Mouse (Mus musculus) stomach, embryonic 14.5 days (tissue): ENCODE results near the gene Tomm70a. TPM values are rescaled to one million over a fixed set of nuclear protein-coding genes. Genes with fewer than 3 reads are reported as not detected.

Experiments
- ATAC-seq: fragments of 200-750 bp; cut with Nextera tagmentation; 2 replicates; pipeline ENCODE4 v1.8.0; 2017; ENCODE audit warnings: low read depth, moderate TSS enrichment; ENCODE audit not compliant: insufficient number of reproducible peaks, insufficient read depth, low FRiP score
- H3K27ac ChIP-seq: fragments of 300-500 bp; sonication (generic); 2 replicates; pipeline ENCODE4 v1.5.1; 2014; ENCODE audit warnings: mild to moderate bottlenecking, low read length, moderate library complexity, mixed read lengths
- H3K27me3 ChIP-seq: fragments of 300-500 bp; sonication (generic); 2 replicates; pipeline ENCODE4 v1.6.1; 2014; ENCODE audit warnings: low read length, control low read depth, mixed read lengths; ENCODE audit not compliant: control insufficient read depth, insufficient read depth
- H3K36me3 ChIP-seq: fragments of 300-500 bp; sonication (generic); 2 replicates; pipeline ENCODE4 v1.6.1; 2014; ENCODE audit warnings: mild to moderate bottlenecking, control low read depth, low read length, moderate library complexity, mixed read lengths; ENCODE audit not compliant: control insufficient read depth, insufficient read depth
- H3K4me1 ChIP-seq: fragments of 300-500 bp; sonication (generic); 2 replicates; pipeline ENCODE4 v1.6.1; 2014; ENCODE audit warnings: low read length, control low read depth, mixed read lengths; ENCODE audit not compliant: control insufficient read depth, insufficient read depth
- H3K4me2 ChIP-seq: fragments of 300-500 bp; sonication (generic); replicated peaks from 2 replicates; pipeline ENCODE4 v1.6.1; 2014; ENCODE audit warnings: low read depth, low read length, control low read depth
- H3K4me3 ChIP-seq: fragments of 300-500 bp; sonication (generic); 2 replicates; pipeline ENCODE4 v1.5.1; 2014; ENCODE audit warnings: low read depth, low read length, control low read depth
- H3K9ac ChIP-seq: fragments of 300-500 bp; sonication (generic); replicated peaks from 2 replicates; pipeline ENCODE4 v1.6.1; 2014; ENCODE audit warnings: low read depth, mild to moderate bottlenecking, control low read depth, low read length, moderate library complexity, mixed read lengths
- H3K9me3 ChIP-seq: fragments of 300-500 bp; sonication (generic); 2 replicates; pipeline ENCODE4 v1.6.1; 2016; ENCODE audit warnings: low read depth, low read length, control low read depth; ENCODE audit not compliant: control insufficient read depth
- WGBS: fragments of 180-500 bp; shearing (Covaris S2); extraction: QIAGEN DNeasy Blood & Tissue Kit; methylation state at CpG from one replicate; pipeline ENCODE4 v1.1.7; 2014; 5-methylcytosine and 5-hydroxymethylcytosine counted together
- polyA plus RNA-seq: library from polyadenylated mRNA; unstranded; fragments of >200 nt; fragmentation: Nextera tagmentation; extraction: Ambion mirVana; gene quantifications from 2 replicates; pipeline ENCODE4 v1.2.1, GENCODE M21; 2014

Tomm70a gene
- polyA plus RNA-seq, 1 experiment from 2014 or later: 50.1 TPM

DNA sequence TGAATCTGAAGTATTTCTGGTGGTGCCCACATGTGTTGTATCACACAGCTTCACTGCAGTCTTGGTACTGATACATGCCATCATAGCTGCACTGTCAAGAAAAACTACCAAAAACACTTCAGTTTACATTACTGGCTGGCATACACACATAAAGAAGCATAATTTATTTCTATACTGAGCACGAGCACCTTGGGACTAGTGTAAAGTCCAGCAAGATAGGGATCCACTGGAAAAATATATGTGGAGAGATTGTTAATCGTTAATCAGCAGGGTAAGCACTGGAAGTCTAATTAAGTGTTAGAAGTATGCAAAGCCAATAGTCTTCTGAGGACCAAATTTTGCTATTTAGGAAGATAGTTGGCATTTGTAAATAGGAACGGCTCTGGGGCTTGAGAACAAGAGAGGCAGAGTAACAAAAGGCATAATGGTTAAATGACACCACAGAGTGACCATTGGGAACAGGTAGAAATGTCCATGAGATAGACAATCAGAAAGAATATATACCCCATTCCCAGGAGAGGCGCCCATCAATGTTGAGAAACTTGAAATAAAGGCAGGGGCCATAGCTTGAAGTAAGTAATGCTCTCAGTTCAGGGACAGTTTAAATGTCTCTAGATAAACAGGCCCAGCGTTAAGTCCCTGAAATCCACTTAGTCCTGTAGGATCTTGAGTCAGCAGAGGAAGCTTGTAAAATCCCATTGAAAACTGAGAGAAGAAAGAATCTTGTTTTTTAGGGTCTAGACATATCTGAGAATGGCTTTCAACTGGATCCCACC is 15.1 kb upstream of the Tomm70a start:
- Histone ChIP-seq H3K27ac (no peak overlapping the region), H3K9me3 (no peaks in the 10 kb centered on the region), H3K4me1 (no peaks in the 10 kb centered on the region), H3K36me3 (no peaks in the 10 kb centered on the region), H3K9ac (no peak overlapping the region), H3K4me2 (no peak overlapping the region), H3K4me3 (no peak overlapping the region), H3K27me3 (no peaks in the 10 kb centered on the region)
- ATAC-seq: no peak
- 70% methylated on average over 5 of the region's 5 CpGs for WGBS

DNA sequence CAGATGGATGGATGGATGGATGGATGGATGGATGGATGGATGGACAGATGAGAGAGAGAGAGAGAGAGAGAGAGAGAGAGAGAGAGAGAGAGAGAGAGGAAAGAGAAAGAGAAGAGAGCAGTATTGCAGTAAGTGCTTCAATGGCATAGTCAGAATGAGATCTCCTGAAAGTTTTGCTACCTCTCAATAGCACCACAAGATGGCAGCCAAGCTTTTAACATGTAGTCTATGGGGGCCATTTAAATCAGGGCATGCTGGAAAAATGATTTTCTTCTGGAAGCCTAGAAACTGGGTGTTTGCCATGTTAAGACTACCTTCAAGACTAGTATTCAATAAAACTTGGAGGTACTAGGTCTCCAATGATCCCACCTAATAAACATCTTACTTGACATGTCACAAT is 5.4 kb upstream of the Tomm70a start:
- H3K9me3 ChIP-seq: no peaks in the 10 kb centered on the region
- H3K36me3 ChIP-seq: no peaks in the 10 kb centered on the region
- no peaks in the 10 kb centered on the region for H3K27me3 ChIP-seq
- no peak for ATAC-seq
- no peaks in the 10 kb centered on the region for H3K4me1 ChIP-seq
- no peak overlapping the region for H3K4me2 ChIP-seq
- H3K4me3 ChIP-seq: no peak overlapping the region
- H3K27ac ChIP-seq: no peak overlapping the region
- H3K9ac ChIP-seq: no peak overlapping the region

- Histone ChIP-seq H3K4me2 (no peak overlapping the region), H3K4me3 (no peak overlapping the region), H3K36me3 (no peaks in the 10 kb centered on the region), H3K9ac (no peak overlapping the region), H3K27ac (no peak overlapping the region), H3K27me3 (no peaks in the 10 kb centered on the region), H3K9me3 (no peaks in the 10 kb centered on the region), H3K4me1 (peaks cover 2% of the 10 kb centered on the region; the same call in 1 of the 2 replicates)
- 85% methylated on average over 2 of the region's 2 CpGs for WGBS
- no peak for ATAC-seq
Observed at GRCm38 (mm10) chr16:57117562-57117961, 3.9 kb upstream of the Tomm70a start.

- peaks cover 16% of the 10 kb centered on the region for H3K4me1 ChIP-seq
- H3K27ac ChIP-seq: peak overlapping the region; percentile 94
- H3K9me3 ChIP-seq: no peaks in the 10 kb centered on the region
- WGBS: under 1% methylated on average over 58 of the region's 59 CpGs
- ATAC-seq: peak; percentile 24; the same call in 1 of the 2 replicates
- H3K9ac ChIP-seq: peak overlapping the region; percentile 95
- no peaks in the 10 kb centered on the region for H3K27me3 ChIP-seq
- peak overlapping the region; percentile 78 for H3K4me2 ChIP-seq
- H3K36me3 ChIP-seq: no peaks in the 10 kb centered on the region
- peak overlapping the region; percentile 100 for H3K4me3 ChIP-seq
Observed at GRCm38 (mm10) chr16:57121816-57122415, 413 bp downstream of the Tomm70a start.

DNA sequence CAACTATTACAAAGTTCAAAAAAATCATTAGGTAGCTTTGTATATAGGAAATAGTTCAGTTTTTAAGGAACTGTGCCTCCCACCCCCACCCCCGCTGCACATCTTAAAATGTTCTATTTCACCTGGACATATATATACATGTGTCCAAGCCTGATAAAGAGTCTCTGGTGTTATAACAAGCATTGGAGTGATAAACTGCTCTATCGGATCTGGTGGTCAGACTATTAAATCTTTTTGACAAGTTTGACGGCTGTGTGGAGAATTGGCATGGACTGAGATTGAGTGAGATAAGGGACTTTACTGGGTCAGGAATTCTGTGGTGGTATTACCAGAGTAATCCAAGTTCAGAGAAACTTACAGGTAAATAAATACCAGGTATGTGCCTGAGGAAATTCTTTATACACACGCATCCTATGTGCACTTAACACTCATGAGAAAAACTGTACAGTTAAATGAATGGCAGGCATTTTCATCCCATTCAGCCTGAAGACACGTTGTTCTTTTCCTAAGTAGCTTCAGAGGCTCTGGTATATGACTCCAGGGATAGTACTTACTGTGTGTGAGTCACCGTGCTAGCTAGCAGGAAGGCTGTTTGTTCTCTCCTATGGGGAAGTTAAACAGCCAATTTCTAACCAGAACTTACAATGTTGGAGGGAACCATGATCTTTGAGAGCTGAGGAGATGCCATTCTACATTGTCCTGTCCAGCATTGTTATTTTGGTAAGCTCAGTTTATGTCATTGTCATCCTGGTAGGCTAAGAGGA is 1.4 kb downstream of the Tomm70a start:
- peak overlapping the region; percentile 78 for H3K4me2 ChIP-seq
- 35% methylated on average over 6 of the region's 6 CpGs for WGBS
- H3K27ac ChIP-seq: no peak overlapping the region

DNA sequence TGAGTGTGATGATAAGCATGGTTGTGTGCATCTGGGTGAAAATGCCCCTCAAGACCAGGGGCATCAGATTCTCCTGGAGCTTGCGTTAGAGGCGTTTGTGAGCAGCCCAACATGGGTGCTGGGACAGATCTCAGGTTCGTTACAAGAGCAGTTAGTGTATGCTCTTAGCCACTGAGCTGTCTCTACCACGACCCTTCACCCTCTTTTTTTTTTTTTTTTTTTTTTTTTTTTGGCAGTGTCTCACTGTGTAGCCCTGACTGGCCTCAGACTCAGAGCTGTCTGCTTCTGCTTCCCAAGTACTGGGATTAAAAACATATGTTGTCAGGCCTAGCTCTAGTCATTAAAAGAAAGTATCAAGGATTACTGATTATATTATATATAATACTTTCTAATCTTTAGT is 4.8 kb downstream of the Tomm70a start:
- no peak overlapping the region for H3K9ac ChIP-seq
- no peak overlapping the region for H3K27ac ChIP-seq
- no peak overlapping the region for H3K4me3 ChIP-seq
- no peak for ATAC-seq
- no peaks in the 10 kb centered on the region for H3K27me3 ChIP-seq
- WGBS: 57% methylated on average over 4 of the region's 4 CpGs
- no peaks in the 10 kb centered on the region for H3K9me3 ChIP-seq
- peaks cover 21% of the 10 kb centered on the region for H3K4me1 ChIP-seq
- H3K36me3 ChIP-seq: no peaks in the 10 kb centered on the region
- no peak overlapping the region for H3K4me2 ChIP-seq

More for the DNA sequence above, 1.4 kb downstream of the Tomm70a start:
- Histone ChIP-seq H3K36me3 (no peaks in the 10 kb centered on the region), H3K4me1 (peaks cover 21% of the 10 kb centered on the region), H3K4me3 (peak overlapping the region; percentile 100), H3K27me3 (no peaks in the 10 kb centered on the region), H3K9ac (peak overlapping the region; percentile 95), H3K9me3 (no peaks in the 10 kb centered on the region)
- no peak for ATAC-seq

- Histone ChIP-seq H3K4me3 (no peak overlapping the region), H3K4me2 (no peak overlapping the region), H3K4me1 (peaks cover 16% of the 10 kb centered on the region), H3K9me3 (no peaks in the 10 kb centered on the region), H3K9ac (no peak overlapping the region), H3K36me3 (no peaks in the 10 kb centered on the region), H3K27me3 (no peaks in the 10 kb centered on the region), H3K27ac (no peak overlapping the region)
- no peak for ATAC-seq
- WGBS: 56% methylated on average over 2 of the region's 2 CpGs
Observed at GRCm38 (mm10) chr16:57127825-57128224, 6.3 kb downstream of the Tomm70a start.

GRCm38 (mm10) chr16:57130752-57131400 is 9.4 kb downstream of the Tomm70a start:
- Histone ChIP-seq H3K27me3 (no peaks in the 10 kb centered on the region), H3K4me3 (no peak overlapping the region), H3K27ac (0 out of 2 replicates have a peak overlapping the region, but pooled peaks have one; percentile 15), H3K4me1 (0 out of 2 replicates have a peak, but pooled peaks cover 5% of the 10 kb centered on the region), H3K36me3 (peaks cover 8% of the 10 kb centered on the region), H3K4me2 (no peak overlapping the region), H3K9me3 (no peaks in the 10 kb centered on the region), H3K9ac (no peak overlapping the region)
- WGBS: 73% methylated on average over 3 of the region's 3 CpGs
- no peak for ATAC-seq
